ENCODE assay signal across 19 mouse cellular contexts in the genomic region with DNA sequence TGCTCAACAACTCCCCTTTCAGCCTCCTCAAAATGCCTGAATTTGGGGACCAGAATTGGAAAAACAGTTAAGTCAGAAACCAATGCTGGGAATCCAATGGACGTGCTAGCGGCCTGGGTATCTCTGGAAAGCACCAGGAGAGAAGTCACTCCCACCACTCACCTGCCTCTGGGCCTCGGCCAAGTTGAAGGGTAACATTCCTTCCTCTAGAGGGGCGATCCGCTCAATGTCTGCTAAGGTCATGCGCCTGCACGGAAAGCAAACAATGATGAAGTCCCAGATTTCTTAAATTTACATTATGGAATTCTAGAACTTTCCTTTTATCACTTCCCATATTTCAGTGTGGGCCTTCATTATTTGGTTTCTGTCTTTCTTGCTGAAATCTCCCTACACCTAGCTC.
DNase-seq lines count a peak whose midpoint lies in the region; ATAC-seq and TF ChIP-seq lines count a peak whose summit lies in the region.
"Had no signal": no experiment of that assay in that cellular context is flagged by ENCODE, and none has a peak within 500 bp of the region (broad histone marks: within the 10 kb centered on the region; RNA-seq: fewer than 3 reads in every experiment).

No protein-coding gene starts in this region.

- DNase-seq in heart, postnatal 0 days (ENCODE audit: low spot score) = no peak
- no peak for DNase-seq in heart, adult 9 months (ENCODE audit: low spot score in 2 of 2)
- peak; percentile 17 for DNase-seq in lung, postnatal 10 days
- DNase-seq in lung, postnatal 25 days (ENCODE audit: low spot score) = no peak
- DNase-seq in embryonic facial prominence, embryonic 11.5 days (ENCODE audit: low spot score) = peak; percentile 50
- DNase-seq in stomach, postnatal 0 days (ENCODE audit: low spot score) = no peak
- no peak for DNase-seq in left cerebral cortex, postnatal 25 days (ENCODE audit: low spot score in 2 of 2)
- DNase-seq in hindbrain, postnatal 0 days (ENCODE audit: low spot score) = no peak
- DNase-seq: cerebellum, postnatal 25 days; kidney, adult 18-20 months; lung, postnatal 36 days had no signal

- H3K27ac ChIP-seq in heart, postnatal 0 days (ENCODE audit: low read depth) = no peak overlapping the region
- H3K27ac ChIP-seq in embryonic facial prominence, embryonic 11.5 days (replicated peaks; ENCODE audit: low read depth, low read length) = no peak overlapping the region
- H3K27ac ChIP-seq in stomach, postnatal 0 days (replicated peaks) = no peak overlapping the region
- no peak overlapping the region for H3K27ac ChIP-seq in hindbrain, postnatal 0 days
- H3K27ac ChIP-seq: embryonic facial prominence, embryonic 15.5 days; forebrain, embryonic 15.5 days; hindbrain, embryonic 13.5 days; left cerebral cortex, adult 2 months; midbrain, embryonic 10.5 days; neural tube, embryonic 13.5 days had no signal

- no peaks in the 10 kb centered on the region for H3K4me1 ChIP-seq in heart, postnatal 0 days (ENCODE audit: control insufficient read depth, insufficient read depth)
- no peaks in the 10 kb centered on the region for H3K4me1 ChIP-seq in embryonic facial prominence, embryonic 11.5 days (ENCODE audit: control insufficient read depth, insufficient read depth, low read length)
- H3K4me1 ChIP-seq in stomach, postnatal 0 days (replicated peaks; ENCODE audit: control insufficient read depth, insufficient read depth) = no peaks in the 10 kb centered on the region
- H3K4me1 ChIP-seq in hindbrain, postnatal 0 days (ENCODE audit: insufficient read depth, low read length) = no peaks in the 10 kb centered on the region
- H3K4me1 ChIP-seq: heart, embryonic 12.5 days; hindbrain, embryonic 13.5 days; neural tube, embryonic 13.5 days had no signal

- no peaks in the 10 kb centered on the region for H3K9me3 ChIP-seq in heart, postnatal 0 days (replicated peaks; ENCODE audit: control insufficient read depth, low read length)
- H3K9me3 ChIP-seq in embryonic facial prominence, embryonic 11.5 days (replicated peaks; ENCODE audit: control insufficient read depth, low read length) = no peaks in the 10 kb centered on the region
- H3K9me3 ChIP-seq in stomach, postnatal 0 days (ENCODE audit: control insufficient read depth, low read length) = no peaks in the 10 kb centered on the region
- H3K9me3 ChIP-seq in hindbrain, postnatal 0 days (ENCODE audit: low read length) = no peaks in the 10 kb centered on the region
- H3K9me3 ChIP-seq: embryonic facial prominence, embryonic 15.5 days; forebrain, embryonic 15.5 days; heart, embryonic 12.5 days; hindbrain, embryonic 13.5 days; midbrain, embryonic 10.5 days; neural tube, embryonic 13.5 days had no signal

- no peak overlapping the region for H3K9ac ChIP-seq in heart, postnatal 0 days (replicated peaks; ENCODE audit: low read depth, low read length)
- H3K9ac ChIP-seq in embryonic facial prominence, embryonic 11.5 days (replicated peaks; ENCODE audit: low read length) = no peak overlapping the region
- H3K9ac ChIP-seq in stomach, postnatal 0 days (ENCODE audit: low read length) = no peak overlapping the region
- H3K9ac ChIP-seq in hindbrain, postnatal 0 days (replicated peaks; ENCODE audit: low read length) = no peak overlapping the region
- H3K9ac ChIP-seq: embryonic facial prominence, embryonic 15.5 days; forebrain, embryonic 15.5 days; heart, embryonic 12.5 days; hindbrain, embryonic 13.5 days; neural tube, embryonic 13.5 days had no signal

- WGBS in heart, postnatal 0 days = 84% methylated on average over 7 of the region's 7 CpGs
- WGBS in embryonic facial prominence, embryonic 11.5 days = 79% methylated on average over 7 of the region's 7 CpGs
- WGBS in stomach, postnatal 0 days = 83% methylated on average over 7 of the region's 7 CpGs
- WGBS in hindbrain, postnatal 0 days = 92% methylated on average over 7 of the region's 7 CpGs

- no peak overlapping the region for H3K4me2 ChIP-seq in heart, postnatal 0 days (ENCODE audit: low read depth, low read length)
- H3K4me2 ChIP-seq in embryonic facial prominence, embryonic 11.5 days (ENCODE audit: low read depth, low read length) = no peak overlapping the region
- no peak overlapping the region for H3K4me2 ChIP-seq in stomach, postnatal 0 days (replicated peaks; ENCODE audit: low read depth)
- H3K4me2 ChIP-seq in hindbrain, postnatal 0 days (ENCODE audit: low read depth, low read length) = no peak overlapping the region
- H3K4me2 ChIP-seq: embryonic facial prominence, embryonic 15.5 days; forebrain, embryonic 15.5 days; heart, embryonic 12.5 days; hindbrain, embryonic 13.5 days; liver, embryonic 11.5 days; neural tube, embryonic 13.5 days had no signal

- intact Hi-C loops in left cerebral cortex, postnatal 25 days (cut with DNase I) = loop anchor here (5.0 kb wide), 1 partner anchor 84 kb away; no protein-coding TSS in a partner anchor

- TF ChIP-seq CTCF in heart, postnatal 0 days (IDR thresholded peaks at IDR 0.05; ENCODE audit: low read depth) = peak; percentile 20; the same call in 1 of the 2 replicates
- TF ChIP-seq CTCF in stomach, postnatal 0 days (IDR thresholded peaks at IDR 0.05; ENCODE audit: low read depth) = peak; percentile 31; the same call in 1 of the 2 replicates
- no peak for TF ChIP-seq CTCF in hindbrain, postnatal 0 days (IDR thresholded peaks at IDR 0.05; ENCODE audit: low read depth)

- H3K4me3 ChIP-seq in heart, postnatal 0 days (ENCODE audit: low read depth, low read length) = no peak overlapping the region
- H3K4me3 ChIP-seq in embryonic facial prominence, embryonic 11.5 days (ENCODE audit: low read depth, low read length) = no peak overlapping the region
- no peak overlapping the region for H3K4me3 ChIP-seq in stomach, postnatal 0 days (ENCODE audit: low read depth, low read length)
- no peak overlapping the region for H3K4me3 ChIP-seq in hindbrain, postnatal 0 days (ENCODE audit: low read length)
- H3K4me3 ChIP-seq: embryonic facial prominence, embryonic 15.5 days; forebrain, embryonic 15.5 days; heart, embryonic 12.5 days; hindbrain, embryonic 13.5 days; left cerebral cortex, adult 2 months; midbrain, embryonic 10.5 days; neural tube, embryonic 13.5 days had no signal

- no peak for ATAC-seq in heart, postnatal 0 days (ENCODE audit: insufficient read depth, low read depth)
- ATAC-seq in embryonic facial prominence, embryonic 11.5 days (replicated peaks; ENCODE audit: insufficient number of reproducible peaks, low FRiP score, low TSS enrichment, low read depth) = no peak
- ATAC-seq in stomach, postnatal 0 days (ENCODE audit: low FRiP score, low TSS enrichment) = no peak
- ATAC-seq in hindbrain, postnatal 0 days = no peak
- ATAC-seq: forebrain, embryonic 15.5 days had no signal

- TF ChIP-seq EP300 in heart, postnatal 0 days (IDR thresholded peaks at IDR 0.05; ENCODE audit: low read depth) = no peak
- TF ChIP-seq EP300 in stomach, postnatal 0 days (optimal IDR thresholded peaks at IDR 0.05) = no peak

- H3K27me3 ChIP-seq in heart, postnatal 0 days (ENCODE audit: control insufficient read depth, insufficient read depth, low read length) = no peaks in the 10 kb centered on the region
- H3K27me3 ChIP-seq in embryonic facial prominence, embryonic 11.5 days (ENCODE audit: control insufficient read depth, insufficient read depth, low read length) = no peaks in the 10 kb centered on the region
- no peaks in the 10 kb centered on the region for H3K27me3 ChIP-seq in stomach, postnatal 0 days (ENCODE audit: control insufficient read depth, insufficient read depth, low read length)
- H3K27me3 ChIP-seq in hindbrain, postnatal 0 days (ENCODE audit: insufficient read depth, low read length) = no peaks in the 10 kb centered on the region
- H3K27me3 ChIP-seq: embryonic facial prominence, embryonic 15.5 days; forebrain, embryonic 15.5 days; heart, embryonic 12.5 days; hindbrain, embryonic 13.5 days; neural tube, embryonic 13.5 days had no signal

- H3K36me3 ChIP-seq in heart, postnatal 0 days (replicated peaks; ENCODE audit: control insufficient read depth, insufficient read depth, low read length) = peaks cover 29% of the 10 kb centered on the region; the same call in 1 of the 2 replicates
- H3K36me3 ChIP-seq in embryonic facial prominence, embryonic 11.5 days (replicated peaks; ENCODE audit: control insufficient read depth, insufficient read depth, low read depth, low read length) = no peaks in the 10 kb centered on the region
- no peaks in the 10 kb centered on the region for H3K36me3 ChIP-seq in stomach, postnatal 0 days (ENCODE audit: control insufficient read depth, insufficient read depth, low read length)
- no peaks in the 10 kb centered on the region for H3K36me3 ChIP-seq in hindbrain, postnatal 0 days (ENCODE audit: insufficient read depth, low read length)
- H3K36me3 ChIP-seq: embryonic facial prominence, embryonic 15.5 days; forebrain, embryonic 15.5 days; hindbrain, embryonic 13.5 days; neural tube, embryonic 13.5 days had no signal

Comparison
In these comparisons a context has a peak if more than half of its experiments do, and no peak if none do; other contexts are left out.
1. DNase-seq: peak in lung, postnatal 10 days (single experiment) and embryonic facial prominence, embryonic 11.5 days (single experiment); none in heart, postnatal 0 days (single experiment), heart, adult 9 months (0 of 2), lung, postnatal 25 days (single experiment), stomach, postnatal 0 days (single experiment), left cerebral cortex, postnatal 25 days (0 of 2) and hindbrain, postnatal 0 days (single experiment).